In genomic region chr2:168846180-168846720, GRCm38 (mm10) we compare ENCODE assay signal across 26 mouse cellular contexts.
"Had no signal": no experiment of that assay in that cellular context is flagged by ENCODE, and none has a peak within 500 bp of the region (broad histone marks: within the 10 kb centered on the region; RNA-seq: fewer than 3 reads in every experiment).

No protein-coding gene starts in this region.

- H3K9me3 ChIP-seq: heart, embryonic 15.5 days; hindbrain, embryonic 13.5 days; hindbrain, embryonic 15.5 days; limb, embryonic 10.5 days; limb, embryonic 12.5 days; liver, embryonic 13.5 days; liver, embryonic 15.5 days had no signal

- H3K4me3 ChIP-seq: heart, adult 2 months; heart, embryonic 13.5 days; heart, embryonic 15.5 days; hindbrain, embryonic 13.5 days; hindbrain, embryonic 15.5 days; kidney, embryonic 15.5 days; limb, embryonic 10.5 days; limb, embryonic 12.5 days; liver, embryonic 13.5 days; liver, embryonic 15.5 days had no signal

- H3K36me3 ChIP-seq: heart, embryonic 13.5 days; heart, embryonic 15.5 days; hindbrain, embryonic 13.5 days; hindbrain, embryonic 15.5 days; kidney, embryonic 15.5 days; limb, embryonic 10.5 days; limb, embryonic 12.5 days; liver, embryonic 13.5 days; liver, embryonic 15.5 days had no signal

- H3K27ac ChIP-seq: heart, adult 2 months; heart, embryonic 13.5 days; heart, embryonic 15.5 days; hindbrain, embryonic 13.5 days; hindbrain, embryonic 15.5 days; hindbrain, postnatal 0 days; kidney, embryonic 15.5 days; kidney, postnatal 0 days; limb, embryonic 10.5 days; limb, embryonic 12.5 days; liver, embryonic 13.5 days; liver, embryonic 15.5 days had no signal

- ATAC-seq: hindbrain, postnatal 0 days; intestine, embryonic 16.5 days had no signal

- H3K9ac ChIP-seq: heart, embryonic 13.5 days; heart, embryonic 15.5 days; hindbrain, embryonic 13.5 days; hindbrain, embryonic 15.5 days; kidney, embryonic 15.5 days; limb, embryonic 12.5 days; liver, embryonic 13.5 days; liver, embryonic 15.5 days had no signal

- H3K4me2 ChIP-seq: heart, embryonic 11.5 days; heart, embryonic 13.5 days; heart, embryonic 15.5 days; hindbrain, embryonic 13.5 days; hindbrain, embryonic 15.5 days; kidney, embryonic 15.5 days; limb, embryonic 12.5 days; liver, embryonic 11.5 days; liver, embryonic 13.5 days; liver, embryonic 15.5 days had no signal

- DNase-seq: gastrocnemius, postnatal 25 days; heart, adult 2 months; heart, postnatal 14 days; heart, postnatal 36 days; kidney, adult 11 months; kidney, adult 2 months; kidney, adult 9 months; kidney, postnatal 14 days; kidney, postnatal 36 days; layer of hippocampus, adult 9-11 months; layer of hippocampus, postnatal 36 days; liver; liver, embryonic 13.5 days had no signal
